Mouse (Mus musculus): Measurements from ENCODE around the gene Syne2. TPM values are rescaled to one million over a fixed set of nuclear protein-coding genes. Genes with fewer than 3 reads are reported as not detected.

Syne2 gene
- polyA plus RNA-seq, 1 experiment, result 28.9 TPM

DNA sequence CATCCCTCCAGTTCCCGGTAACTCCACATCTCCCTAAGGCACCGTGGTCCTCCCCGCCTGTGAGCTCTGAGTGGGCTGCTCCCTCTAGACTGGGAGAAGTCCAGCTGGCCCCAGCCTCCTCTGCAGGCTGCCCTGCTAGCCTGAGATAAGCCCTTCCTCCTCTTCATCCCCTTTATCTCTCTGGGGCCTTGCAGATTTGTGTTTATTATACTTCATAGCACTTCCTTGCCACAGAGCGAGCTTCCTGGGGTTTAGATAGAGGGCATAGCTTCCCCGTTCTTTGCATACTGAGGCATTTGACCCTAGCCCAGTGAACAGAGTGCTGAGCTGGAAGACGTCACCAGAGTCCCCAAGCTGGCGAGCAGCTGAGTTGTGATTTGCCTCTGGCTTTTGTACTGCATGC is 37.1 kb downstream of the Syne2 start:
- no peaks in the 10 kb centered on the region for H3K4me1 ChIP-seq (ENCODE audit: control insufficient read depth, insufficient read depth, low read length)
- no peaks in the 10 kb centered on the region for H3K27me3 ChIP-seq (ENCODE audit: control insufficient read depth, insufficient read depth, low read length, poor library complexity, severe bottlenecking)
- H3K9me3 ChIP-seq (replicated peaks; ENCODE audit: control insufficient read depth, insufficient read depth, low read length, poor library complexity, severe bottlenecking), result no peaks in the 10 kb centered on the region; the same call in 1 of the 2 replicates
- TF ChIP-seq POLR2A (IDR thresholded peaks at IDR 0.05; ENCODE audit: insufficient read depth, low read length), result no peak
- TF ChIP-seq EP300 (IDR thresholded peaks at IDR 0.05; ENCODE audit: insufficient read depth, low read depth, low read length), result no peak
- TF ChIP-seq CTCF (IDR thresholded peaks at IDR 0.05; ENCODE audit: low read depth, low read length), result no peak
- no peak overlapping the region for H3K9ac ChIP-seq (ENCODE audit: low read depth, poor library complexity, severe bottlenecking)
- H3K36me3 ChIP-seq (ENCODE audit: control insufficient read depth, insufficient read depth, low read length, poor library complexity, severe bottlenecking), result no peaks in the 10 kb centered on the region
- no peak overlapping the region for H3K4me3 ChIP-seq (ENCODE audit: low read depth, low read length)
- H3K27ac ChIP-seq (ENCODE audit: insufficient read depth, low read length), result no peak overlapping the region

DNA sequence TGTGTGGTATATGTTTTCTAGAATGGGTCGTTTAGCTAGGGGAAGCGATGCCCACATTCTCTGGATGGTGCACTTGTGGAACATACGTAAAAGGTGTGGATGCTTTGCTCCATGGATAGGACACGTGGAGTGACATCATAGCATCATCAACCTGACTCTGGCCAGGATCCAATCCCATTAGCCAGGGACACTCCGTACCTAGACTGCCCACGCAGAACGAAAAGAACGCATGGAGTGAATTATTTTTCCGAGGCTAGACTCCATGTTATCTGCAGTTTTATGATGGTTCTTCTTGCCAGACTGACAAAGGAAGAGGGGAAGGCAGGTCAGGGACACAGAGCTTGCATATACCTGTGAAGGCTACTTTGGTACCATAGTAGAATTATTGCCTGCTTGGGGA is 37.7 kb downstream of the Syne2 start:
- H3K9ac ChIP-seq (ENCODE audit: low read depth, poor library complexity, severe bottlenecking), result no peak overlapping the region
- no peak for TF ChIP-seq CTCF (IDR thresholded peaks at IDR 0.05; ENCODE audit: low read depth, low read length)
- TF ChIP-seq EP300 (IDR thresholded peaks at IDR 0.05; ENCODE audit: insufficient read depth, low read depth, low read length), result no peak
- no peak for TF ChIP-seq POLR2A (IDR thresholded peaks at IDR 0.05; ENCODE audit: insufficient read depth, low read length)
- no peaks in the 10 kb centered on the region; the same call in 1 of the 2 replicates for H3K9me3 ChIP-seq (replicated peaks; ENCODE audit: control insufficient read depth, insufficient read depth, low read length, poor library complexity, severe bottlenecking)
- H3K27ac ChIP-seq (ENCODE audit: insufficient read depth, low read length), result no peak overlapping the region
- no peaks in the 10 kb centered on the region for H3K36me3 ChIP-seq (ENCODE audit: control insufficient read depth, insufficient read depth, low read length, poor library complexity, severe bottlenecking)
- H3K4me1 ChIP-seq (ENCODE audit: control insufficient read depth, insufficient read depth, low read length), result no peaks in the 10 kb centered on the region
- no peak overlapping the region for H3K4me3 ChIP-seq (ENCODE audit: low read depth, low read length)
- no peaks in the 10 kb centered on the region for H3K27me3 ChIP-seq (ENCODE audit: control insufficient read depth, insufficient read depth, low read length, poor library complexity, severe bottlenecking)

DNA sequence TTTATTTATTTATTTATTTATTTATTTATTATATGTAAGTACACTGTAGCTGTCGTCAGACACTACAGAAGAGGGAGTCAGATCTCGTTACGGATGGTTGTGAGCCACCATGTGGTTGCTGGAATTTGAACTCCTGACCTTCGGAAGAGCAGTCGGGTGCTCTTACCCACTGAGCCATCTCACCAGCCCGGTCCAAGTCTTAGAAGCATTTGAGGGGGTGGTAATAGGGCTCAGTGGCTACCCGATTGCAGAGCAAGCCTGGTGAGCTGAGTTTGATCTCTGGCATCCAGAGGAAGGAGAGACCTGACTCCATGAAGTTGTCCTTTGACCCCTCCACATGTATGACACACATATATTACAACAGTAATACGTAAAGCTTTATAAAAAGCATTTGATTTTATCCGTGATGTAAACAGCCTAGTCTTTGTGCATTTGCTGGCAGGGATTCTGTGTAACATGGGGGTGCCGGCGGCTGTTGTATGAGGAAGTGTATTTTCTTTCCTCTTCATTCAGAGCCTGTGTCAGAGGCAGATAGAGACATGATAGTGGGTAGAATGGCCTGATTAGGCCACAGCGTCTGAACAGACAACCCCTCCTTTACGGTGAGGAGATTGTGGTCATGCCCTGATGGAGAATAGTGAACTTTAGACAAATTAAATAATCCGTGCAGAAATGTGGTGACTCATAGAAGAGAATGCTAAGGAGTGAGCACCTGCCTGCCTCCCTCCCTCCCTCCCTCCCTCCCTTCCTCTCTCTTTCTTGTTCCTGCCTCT is 38.3 kb downstream of the Syne2 start:
- Histone ChIP-seq H3K36me3 (ENCODE audit: control insufficient read depth, insufficient read depth, low read length, poor library complexity, severe bottlenecking) (no peaks in the 10 kb centered on the region), H3K4me1 (ENCODE audit: control insufficient read depth, insufficient read depth, low read length) (no peaks in the 10 kb centered on the region), H3K9ac (ENCODE audit: low read depth, poor library complexity, severe bottlenecking) (no peak overlapping the region), H3K27ac (ENCODE audit: insufficient read depth, low read length) (no peak overlapping the region), H3K4me3 (ENCODE audit: low read depth, low read length) (no peak overlapping the region), H3K9me3 (replicated peaks; ENCODE audit: control insufficient read depth, insufficient read depth, low read length, poor library complexity, severe bottlenecking) (no peaks in the 10 kb centered on the region; the same call in 1 of the 2 replicates), H3K27me3 (ENCODE audit: control insufficient read depth, insufficient read depth, low read length, poor library complexity, severe bottlenecking) (no peaks in the 10 kb centered on the region)
- TF ChIP-seq CTCF (IDR thresholded peaks at IDR 0.05; ENCODE audit: low read depth, low read length) (no peak), POLR2A (IDR thresholded peaks at IDR 0.05; ENCODE audit: insufficient read depth, low read length) (no peak), EP300 (IDR thresholded peaks at IDR 0.05; ENCODE audit: insufficient read depth, low read depth, low read length) (no peak)

DNA sequence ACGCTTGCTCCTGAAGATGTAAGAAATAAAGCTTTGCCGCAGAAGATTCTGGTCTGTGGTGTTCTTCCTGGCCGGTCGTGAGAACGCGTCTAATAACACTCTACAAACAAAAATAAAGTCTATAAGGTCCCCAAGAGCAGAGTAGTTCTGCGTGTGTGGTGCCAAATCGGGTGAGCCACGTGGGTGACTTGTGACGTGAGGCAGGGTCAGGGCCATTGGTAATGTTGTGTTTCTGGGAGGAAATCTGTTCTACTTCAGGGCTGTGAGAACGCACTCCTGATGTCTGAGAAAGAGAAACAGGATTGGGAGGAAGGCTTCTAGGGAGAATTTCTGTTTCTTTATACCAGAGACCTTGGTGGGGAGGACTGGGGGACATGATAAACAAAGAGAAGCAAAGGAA is 42.0 kb downstream of the Syne2 start:
- no peaks in the 10 kb centered on the region; the same call in 1 of the 2 replicates for H3K9me3 ChIP-seq (replicated peaks; ENCODE audit: control insufficient read depth, insufficient read depth, low read length, poor library complexity, severe bottlenecking)
- no peaks in the 10 kb centered on the region for H3K36me3 ChIP-seq (ENCODE audit: control insufficient read depth, insufficient read depth, low read length, poor library complexity, severe bottlenecking)
- H3K4me3 ChIP-seq (ENCODE audit: low read depth, low read length), result no peak overlapping the region
- no peaks in the 10 kb centered on the region for H3K4me1 ChIP-seq (ENCODE audit: control insufficient read depth, insufficient read depth, low read length)
- TF ChIP-seq POLR2A (IDR thresholded peaks at IDR 0.05; ENCODE audit: insufficient read depth, low read length), result no peak
- no peak for TF ChIP-seq CTCF (IDR thresholded peaks at IDR 0.05; ENCODE audit: low read depth, low read length)
- no peak for TF ChIP-seq EP300 (IDR thresholded peaks at IDR 0.05; ENCODE audit: insufficient read depth, low read depth, low read length)
- no peaks in the 10 kb centered on the region for H3K27me3 ChIP-seq (ENCODE audit: control insufficient read depth, insufficient read depth, low read length, poor library complexity, severe bottlenecking)
- no peak overlapping the region for H3K27ac ChIP-seq (ENCODE audit: insufficient read depth, low read length)
- H3K9ac ChIP-seq (ENCODE audit: low read depth, poor library complexity, severe bottlenecking), result no peak overlapping the region

DNA sequence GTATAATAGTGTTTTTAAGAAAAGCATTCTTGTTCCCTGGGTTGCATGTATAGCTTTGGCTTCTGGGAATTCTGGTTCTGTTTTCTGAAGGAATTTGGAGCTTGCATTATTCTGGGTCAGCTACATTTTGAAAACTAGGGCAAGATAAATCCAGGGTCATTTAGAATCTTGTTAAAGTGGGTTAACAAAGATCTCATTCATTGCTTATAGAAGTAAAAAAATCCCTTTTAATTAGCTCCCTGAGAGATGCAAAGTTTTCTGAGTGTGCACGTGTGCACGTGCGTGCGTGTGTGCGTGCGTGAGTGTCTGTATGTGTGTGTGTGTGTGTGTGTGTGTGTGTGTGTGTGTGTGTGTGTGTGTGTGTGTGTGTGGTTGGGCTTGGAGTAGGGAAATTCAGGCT is 42.9 kb downstream of the Syne2 start:
- no peak overlapping the region for H3K4me3 ChIP-seq (ENCODE audit: low read depth, low read length)
- no peak overlapping the region for H3K9ac ChIP-seq (ENCODE audit: low read depth, poor library complexity, severe bottlenecking)
- no peaks in the 10 kb centered on the region; the same call in 1 of the 2 replicates for H3K9me3 ChIP-seq (replicated peaks; ENCODE audit: control insufficient read depth, insufficient read depth, low read length, poor library complexity, severe bottlenecking)
- no peaks in the 10 kb centered on the region for H3K36me3 ChIP-seq (ENCODE audit: control insufficient read depth, insufficient read depth, low read length, poor library complexity, severe bottlenecking)
- TF ChIP-seq POLR2A (IDR thresholded peaks at IDR 0.05; ENCODE audit: insufficient read depth, low read length) (no peak), CTCF (IDR thresholded peaks at IDR 0.05; ENCODE audit: low read depth, low read length) (no peak), EP300 (IDR thresholded peaks at IDR 0.05; ENCODE audit: insufficient read depth, low read depth, low read length) (no peak)
- H3K27ac ChIP-seq (ENCODE audit: insufficient read depth, low read length), result no peak overlapping the region
- H3K4me1 ChIP-seq (ENCODE audit: control insufficient read depth, insufficient read depth, low read length), result no peaks in the 10 kb centered on the region
- no peaks in the 10 kb centered on the region for H3K27me3 ChIP-seq (ENCODE audit: control insufficient read depth, insufficient read depth, low read length, poor library complexity, severe bottlenecking)

GRCm38 (mm10) chr12:75865166-75865565 is 47.2 kb downstream of the Syne2 start:
- H3K27ac ChIP-seq (ENCODE audit: insufficient read depth, low read length), result no peak overlapping the region
- H3K9me3 ChIP-seq (replicated peaks; ENCODE audit: control insufficient read depth, insufficient read depth, low read length, poor library complexity, severe bottlenecking), result no peaks in the 10 kb centered on the region
- no peaks in the 10 kb centered on the region for H3K4me1 ChIP-seq (ENCODE audit: control insufficient read depth, insufficient read depth, low read length)
- H3K36me3 ChIP-seq (ENCODE audit: control insufficient read depth, insufficient read depth, low read length, poor library complexity, severe bottlenecking), result no peaks in the 10 kb centered on the region
- H3K9ac ChIP-seq (ENCODE audit: low read depth, poor library complexity, severe bottlenecking), result no peak overlapping the region
- no peak for TF ChIP-seq EP300 (IDR thresholded peaks at IDR 0.05; ENCODE audit: insufficient read depth, low read depth, low read length)
- TF ChIP-seq POLR2A (IDR thresholded peaks at IDR 0.05; ENCODE audit: insufficient read depth, low read length), result no peak
- no peak for TF ChIP-seq CTCF (IDR thresholded peaks at IDR 0.05; ENCODE audit: low read depth, low read length)
- H3K27me3 ChIP-seq (ENCODE audit: control insufficient read depth, insufficient read depth, low read length, poor library complexity, severe bottlenecking), result no peaks in the 10 kb centered on the region
- no peak overlapping the region for H3K4me3 ChIP-seq (ENCODE audit: low read depth, low read length)

Measured in ES-Bruce4 (cell line).